Mouse (Mus musculus) hindbrain, embryonic 11.5 days (tissue): ENCODE measurements around the gene Nr1i2. TPM values are rescaled to one million over a fixed set of nuclear protein-coding genes. Genes with fewer than 3 reads are reported as not detected.
A peak's percentile ranks its signal among the peaks of the same experiment; 100 is the strongest.

ENCODE experiments used
- ATAC-seq: fragments of 200-750 bp; cut with Nextera tagmentation; 2 replicates; pipeline ENCODE4 v1.8.0; 2017; ENCODE audit warnings: mild to moderate bottlenecking, moderate TSS enrichment, moderate library complexity; ENCODE audit not compliant: low FRiP score
- DNase-seq: peaks from one replicate; pipeline ENCODE4 v3.0.0-alpha.2; 2015; ENCODE audit warnings: low spot score
- H3K27ac ChIP-seq: fragments of 300-500 bp; sonication (generic); 2 replicates; pipeline ENCODE4 v1.5.1; 2014; ENCODE audit warnings: mild to moderate bottlenecking, low read depth, low read length
- H3K27me3 ChIP-seq: fragments of 300-500 bp; sonication (generic); 2 replicates; pipeline ENCODE4 v1.6.1; 2014; ENCODE audit warnings: mild to moderate bottlenecking, low read length, moderate library complexity, mixed read lengths; ENCODE audit not compliant: control insufficient read depth, insufficient read depth
- H3K36me3 ChIP-seq: fragments of 300-500 bp; sonication (generic); 2 replicates; pipeline ENCODE4 v1.6.1; 2014; ENCODE audit warnings: mild to moderate bottlenecking, low read length, moderate library complexity, mixed read lengths; ENCODE audit not compliant: control insufficient read depth, insufficient read depth
- H3K4me1 ChIP-seq: fragments of 300-500 bp; sonication (generic); replicated peaks from 2 replicates; pipeline ENCODE4 v1.6.1; 2014; ENCODE audit warnings: low read length, mixed read lengths; ENCODE audit not compliant: control insufficient read depth, insufficient read depth
- H3K4me2 ChIP-seq: fragments of 300-500 bp; sonication (generic); replicated peaks from 2 replicates; pipeline ENCODE4 v1.6.1; 2014; ENCODE audit warnings: mild to moderate bottlenecking, low read depth, low read length
- H3K4me3 ChIP-seq: fragments of 300-500 bp; sonication (generic); 2 replicates; pipeline ENCODE4 v1.5.1; 2014; ENCODE audit warnings: low read depth, low read length
- H3K9ac ChIP-seq: fragments of 300-500 bp; sonication (generic); 2 replicates; pipeline ENCODE4 v1.6.1; 2014; ENCODE audit warnings: low read depth, low read length
- H3K9me3 ChIP-seq: fragments of 300-500 bp; sonication (generic); 2 replicates; pipeline ENCODE4 v1.6.1; 2016; ENCODE audit warnings: low read length; ENCODE audit not compliant: control insufficient read depth
- WGBS: fragments of 180-500 bp; shearing (Covaris S2); extraction: QIAGEN DNeasy Blood & Tissue Kit; methylation state at CpG from one replicate; pipeline ENCODE4 v1.1.7; 2014; 5-methylcytosine and 5-hydroxymethylcytosine counted together
- polyA plus RNA-seq: library from polyadenylated mRNA; unstranded; fragments of >200 nt; fragmentation: Nextera tagmentation; extraction: Ambion mirVana; gene quantifications from 2 replicates; pipeline ENCODE4 v1.2.1, GENCODE M21; 2014

The Nr1i2 gene
- polyA plus RNA-seq, 1 experiment from 2014 or later: not detected

- Histone ChIP-seq H3K27me3 (no peaks in the 10 kb centered on the region), H3K27ac (no peak overlapping the region), H3K4me1 (no peaks in the 10 kb centered on the region), H3K9ac (no peak overlapping the region), H3K4me2 (no peak overlapping the region), H3K9me3 (no peaks in the 10 kb centered on the region), H3K36me3 (no peaks in the 10 kb centered on the region), H3K4me3 (no peak overlapping the region)
- WGBS: 97% methylated on average over 4 of the region's 4 CpGs
- DNase-seq (no peak), ATAC-seq (no peak)
These were observed 24.5 kb upstream of the Nr1i2 start for GRCm38 (mm10) chr16:38319087-38319486.

DNA sequence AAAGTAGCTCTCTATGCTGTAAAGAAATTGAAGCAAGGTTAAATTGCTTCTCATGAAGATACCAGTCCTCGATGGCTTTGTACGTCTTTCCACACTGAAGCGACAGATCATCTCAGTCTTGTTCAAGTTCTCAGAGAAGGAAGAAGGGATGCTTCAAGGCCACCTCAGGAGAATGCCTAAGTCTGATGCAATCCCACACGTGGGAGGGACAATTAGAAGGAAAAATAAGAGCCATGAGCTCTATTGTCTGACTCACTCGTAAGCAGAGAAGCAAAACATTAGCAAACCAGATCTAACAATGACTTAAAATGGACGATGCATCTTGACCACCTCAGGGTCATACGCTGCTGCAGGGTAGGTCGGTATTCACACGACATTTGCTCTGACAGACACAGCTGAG lies 23.9 kb upstream of the Nr1i2 start:
- ATAC-seq: no peak
- no peaks in the 10 kb centered on the region for H3K9me3 ChIP-seq
- no peaks in the 10 kb centered on the region for H3K36me3 ChIP-seq
- no peak overlapping the region for H3K9ac ChIP-seq
- WGBS: 80% methylated on average over 9 of the region's 9 CpGs
- H3K4me1 ChIP-seq: no peaks in the 10 kb centered on the region
- H3K27me3 ChIP-seq: no peaks in the 10 kb centered on the region
- no peak overlapping the region for H3K4me2 ChIP-seq
- H3K4me3 ChIP-seq: no peak overlapping the region
- DNase-seq: no peak
- no peak overlapping the region for H3K27ac ChIP-seq

DNA sequence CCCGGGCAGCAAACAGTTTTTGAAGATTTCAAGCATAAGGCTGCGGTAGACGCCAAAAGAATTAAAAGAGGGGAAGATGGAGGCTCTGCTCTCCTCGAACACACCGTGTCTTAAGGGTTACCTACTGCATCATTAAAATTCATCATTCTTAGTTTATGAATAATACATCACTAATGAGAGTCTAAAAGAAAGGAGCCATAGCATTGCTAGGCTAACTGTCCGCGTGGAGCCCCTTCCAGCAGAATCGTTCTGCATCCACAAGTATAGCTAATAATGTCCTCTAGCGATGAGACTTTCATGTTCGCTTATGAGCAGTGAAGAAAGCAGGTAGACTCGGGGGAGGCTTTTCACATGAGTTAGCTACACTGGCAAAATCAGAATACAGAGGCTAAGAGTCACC lies 13.6 kb upstream of the Nr1i2 start:
- Histone ChIP-seq H3K9me3 (no peaks in the 10 kb centered on the region), H3K36me3 (no peaks in the 10 kb centered on the region), H3K4me2 (no peak overlapping the region), H3K27me3 (no peaks in the 10 kb centered on the region), H3K27ac (no peak overlapping the region), H3K4me1 (0 out of 2 replicates have a peak, but pooled peaks cover 4% of the 10 kb centered on the region), H3K9ac (no peak overlapping the region), H3K4me3 (no peak overlapping the region)
- DNase-seq (no peak), ATAC-seq (no peak)
- WGBS: 73% methylated on average over 11 of the region's 11 CpGs

DNA sequence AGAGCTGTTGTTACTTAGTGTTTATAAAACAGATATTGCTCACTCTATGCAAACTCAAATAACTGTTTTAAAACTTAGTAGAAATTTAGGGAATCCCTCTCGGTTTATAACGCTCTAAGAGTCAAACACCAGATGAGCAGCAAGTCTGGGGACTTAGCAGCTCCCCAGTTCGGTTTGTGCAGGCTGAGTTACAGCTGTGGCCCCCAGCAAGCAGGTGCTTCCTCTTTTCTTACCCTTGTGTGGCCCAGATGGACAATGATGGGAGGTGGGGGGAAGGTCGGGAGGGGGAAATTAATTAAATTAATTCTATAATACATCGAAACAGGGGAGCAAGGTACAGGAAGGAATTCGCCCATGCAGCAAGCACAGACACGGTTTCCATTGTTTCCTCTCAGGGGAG lies 13.0 kb upstream of the Nr1i2 start:
- ATAC-seq (no peak), DNase-seq (no peak)
- no peak overlapping the region for H3K9ac ChIP-seq
- H3K4me3 ChIP-seq: no peak overlapping the region
- no peaks in the 10 kb centered on the region for H3K27me3 ChIP-seq
- no peaks in the 10 kb centered on the region for H3K36me3 ChIP-seq
- 0 out of 2 replicates have a peak overlapping the region, but pooled peaks have one; percentile 10 for H3K27ac ChIP-seq
- H3K9me3 ChIP-seq: no peaks in the 10 kb centered on the region
- H3K4me2 ChIP-seq: no peak overlapping the region
- WGBS: 54% methylated on average over 7 of the region's 7 CpGs
- H3K4me1 ChIP-seq: 0 out of 2 replicates have a peak, but pooled peaks cover 4% of the 10 kb centered on the region

- Histone ChIP-seq H3K9ac (no peak overlapping the region), H3K4me2 (no peak overlapping the region), H3K27ac (0 out of 2 replicates have a peak overlapping the region, but pooled peaks have one; percentile 10), H3K27me3 (no peaks in the 10 kb centered on the region), H3K4me1 (0 out of 2 replicates have a peak, but pooled peaks cover 4% of the 10 kb centered on the region), H3K4me3 (no peak overlapping the region), H3K36me3 (no peaks in the 10 kb centered on the region), H3K9me3 (no peaks in the 10 kb centered on the region)
- ATAC-seq (peak; percentile 71; the same call in 1 of the 2 replicates), DNase-seq (peak; percentile 37)
- 45% methylated on average over 5 of the region's 5 CpGs for WGBS
These were observed 12.6 kb upstream of the Nr1i2 start for GRCm38 (mm10) chr16:38307221-38307605.

- peak; percentile 44 for DNase-seq
These were observed 12.1 kb upstream of the Nr1i2 start for GRCm38 (mm10) chr16:38306571-38307220.

DNA sequence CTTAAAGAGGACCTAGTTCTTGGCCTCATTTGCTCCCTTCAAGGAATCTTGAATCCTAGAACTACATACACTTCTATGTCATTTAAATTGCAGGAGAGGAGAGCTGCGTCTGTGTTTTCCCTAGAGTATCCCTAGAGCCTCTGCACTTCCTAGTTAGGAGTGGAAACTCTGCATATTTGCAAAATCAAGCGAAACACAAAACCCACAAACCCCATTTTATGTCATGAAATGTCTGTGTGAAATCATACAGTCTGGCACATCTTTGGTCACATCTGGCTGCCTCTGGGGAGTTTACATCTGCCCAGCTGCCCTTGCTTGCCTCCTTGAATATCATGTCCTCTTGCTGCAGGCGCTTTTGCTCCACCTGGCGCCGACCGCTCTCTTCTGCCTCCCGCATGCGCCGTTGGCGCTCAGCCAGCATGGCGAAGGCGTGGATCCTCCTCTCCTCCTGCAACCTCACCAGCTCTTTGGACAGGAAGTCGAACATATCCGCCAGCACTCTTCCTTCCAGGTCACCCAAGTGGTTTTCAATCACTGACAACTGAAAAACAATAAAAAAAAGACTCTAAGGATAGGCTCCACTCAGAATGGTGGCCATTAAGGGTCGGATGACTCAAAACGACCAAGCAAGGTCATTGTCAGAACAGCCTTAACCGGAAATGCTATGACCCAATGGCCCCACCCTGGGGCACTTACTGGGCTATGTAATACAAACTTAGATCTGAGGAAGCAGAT lies 10.0 kb upstream of the Nr1i2 start:
- H3K9me3 ChIP-seq: no peaks in the 10 kb centered on the region
- DNase-seq (no peak), ATAC-seq (no peak)
- no peak overlapping the region for H3K27ac ChIP-seq
- H3K9ac ChIP-seq: no peak overlapping the region
- 77% methylated on average over 17 of the region's 17 CpGs for WGBS
- H3K4me2 ChIP-seq: no peak overlapping the region
- H3K4me3 ChIP-seq: no peak overlapping the region
- H3K4me1 ChIP-seq: 0 out of 2 replicates have a peak, but pooled peaks cover 4% of the 10 kb centered on the region
- H3K27me3 ChIP-seq: no peaks in the 10 kb centered on the region
- no peaks in the 10 kb centered on the region for H3K36me3 ChIP-seq

More at GRCm38 (mm10) chr16:38306571-38307220, 12.1 kb upstream of the Nr1i2 start:
- H3K36me3 ChIP-seq: no peaks in the 10 kb centered on the region
- H3K9ac ChIP-seq: no peak overlapping the region
- H3K4me1 ChIP-seq: 0 out of 2 replicates have a peak, but pooled peaks cover 4% of the 10 kb centered on the region
- no peaks in the 10 kb centered on the region for H3K27me3 ChIP-seq
- H3K27ac ChIP-seq: no peak overlapping the region
- H3K4me3 ChIP-seq: no peak overlapping the region
- no peak overlapping the region for H3K4me2 ChIP-seq
- ATAC-seq: peak; percentile 43; the same call in 1 of the 2 replicates
- 45% methylated on average over 18 of the region's 18 CpGs for WGBS
- H3K9me3 ChIP-seq: no peaks in the 10 kb centered on the region

- Histone ChIP-seq H3K9me3 (no peaks in the 10 kb centered on the region), H3K4me1 (no peaks in the 10 kb centered on the region), H3K36me3 (no peaks in the 10 kb centered on the region), H3K27ac (no peak overlapping the region), H3K27me3 (no peaks in the 10 kb centered on the region), H3K4me3 (no peak overlapping the region), H3K4me2 (no peak overlapping the region), H3K9ac (no peak overlapping the region)
- DNase-seq (no peak), ATAC-seq (no peak)
- WGBS: 91% methylated on average over 13 of the region's 13 CpGs
These were observed 7.7 kb upstream of the Nr1i2 start for GRCm38 (mm10) chr16:38302367-38302766.
